Mouse (Mus musculus): ENCODE data around the gene Tff1. TPM values are rescaled to one million over a fixed set of nuclear protein-coding genes. Genes with fewer than 3 reads are reported as not detected.

Tff1 gene
- total RNA-seq, 2 experiments from 2014 or later: not detected

Other genes starting within 250 kb of the Tff1 start
- gene Umodl1, start 210.6 kb downstream of the Tff1 start, total RNA-seq (2021): under 1 TPM; 0.35 to 0.42 TPM
- 10 to 100 TPM; 69.6 to 73.1 TPM for gene Abcg1, start 107.6 kb downstream of the Tff1 start, total RNA-seq (2021)
- gene Tff3, start 35.6 kb downstream of the Tff1 start, total RNA-seq (2021): not detected
- not detected for gene Tff2, start 21.0 kb downstream of the Tff1 start, total RNA-seq (2021)
- gene Tmprss3, start 33.7 kb upstream of the Tff1 start, total RNA-seq (2021): not detected
- 1 to 10 TPM in 1 of 2 experiments, under 1 TPM in 1; 0.85 to 1.4 TPM for gene Ubash3a, start 42.6 kb upstream of the Tff1 start, total RNA-seq (2021)
- 10 to 100 TPM; 10.8 to 14.3 TPM for gene Rsph1, start 112.1 kb upstream of the Tff1 start, total RNA-seq (2021)
- 1 to 10 TPM; 5.4 to 7.1 TPM for gene Slc37a1, start 121.5 kb upstream of the Tff1 start, total RNA-seq (2021)
- gene Pde9a, start 220.9 kb upstream of the Tff1 start, total RNA-seq (2021): 10 to 100 TPM; 20.7 to 31.6 TPM